Mouse (Mus musculus) limb, embryonic 12.5 days (tissue): ENCODE data around the gene Csnk1g2. TPM values are rescaled to one million over a fixed set of nuclear protein-coding genes. Genes with fewer than 3 reads are reported as not detected.
A peak's percentile ranks its signal among the peaks of the same experiment; 100 is the strongest.

Experiments used
- ATAC-seq: fragments of 200-750 bp; cut with Nextera tagmentation; 2 replicates; pipeline ENCODE4 v1.8.0; 2017; ENCODE audit warnings: low read depth, moderate TSS enrichment; ENCODE audit not compliant: insufficient number of reproducible peaks, insufficient read depth, low FRiP score, low TSS enrichment
- H3K27ac ChIP-seq: fragments of 300-500 bp; sonication (generic); 2 replicates; pipeline ENCODE4 v1.5.1; 2016; ENCODE audit warnings: mild to moderate bottlenecking, moderate library complexity
- H3K27me3 ChIP-seq: fragments of 300-500 bp; sonication (generic); 2 replicates; pipeline ENCODE4 v1.6.1; 2016; ENCODE audit warnings: mild to moderate bottlenecking, moderate library complexity
- H3K36me3 ChIP-seq: fragments of 300-500 bp; sonication (generic); 2 replicates; pipeline ENCODE4 v1.6.1; 2016; ENCODE audit warnings: mild to moderate bottlenecking, moderate library complexity
- H3K4me1 ChIP-seq: fragments of 300-500 bp; sonication (generic); replicated peaks from 2 replicates; pipeline ENCODE4 v1.6.1; 2016
- H3K4me2 ChIP-seq: fragments of 300-500 bp; sonication (generic); 2 replicates; pipeline ENCODE4 v1.6.1; 2016; ENCODE audit warnings: mild to moderate bottlenecking, moderate library complexity
- H3K4me3 ChIP-seq: fragments of 300-500 bp; sonication (generic); replicated peaks from 2 replicates; pipeline ENCODE4 v1.5.1; 2016; ENCODE audit warnings: mild to moderate bottlenecking
- H3K9ac ChIP-seq: fragments of 300-500 bp; sonication (generic); replicated peaks from 2 replicates; pipeline ENCODE4 v1.6.1; 2016; ENCODE audit warnings: mild to moderate bottlenecking, moderate library complexity
- H3K9me3 ChIP-seq: fragments of 300-500 bp; sonication (generic); 2 replicates; pipeline ENCODE4 v1.6.1; 2016; ENCODE audit warnings: mild to moderate bottlenecking, moderate library complexity
- WGBS: fragments of 180-500 bp; shearing (Covaris S2); methylation state at CpG from one replicate; pipeline ENCODE4 v1.1.7; 2016; 5-methylcytosine and 5-hydroxymethylcytosine counted together
- polyA plus RNA-seq: library from polyadenylated mRNA; unstranded; fragments of >200 nt; fragmentation: Nextera tagmentation; extraction: Ambion mirVana; gene quantifications from 2 replicates; pipeline ENCODE4 v1.2.1, GENCODE M21; 2016

The Csnk1g2 gene
- polyA plus RNA-seq, 1 experiment from 2014 or later = 239 TPM

GRCm38 (mm10) chr10:80658194-80658840, 35.7 kb downstream of the Csnk1g2 start:
- no peak for ATAC-seq
- Histone ChIP-seq H3K27me3 (no peaks in the 10 kb centered on the region), H3K27ac (0 out of 2 replicates have a peak overlapping the region, but pooled peaks have one; percentile 7), H3K9ac (no peak overlapping the region), H3K4me1 (peaks cover 41% of the 10 kb centered on the region), H3K36me3 (0 out of 2 replicates have a peak, but pooled peaks cover under 1% of the 10 kb centered on the region), H3K4me2 (no peak overlapping the region), H3K4me3 (no peak overlapping the region), H3K9me3 (no peaks in the 10 kb centered on the region)
- WGBS = 85% methylated on average over 14 of the region's 14 CpGs

GRCm38 (mm10) chr10:80658841-80659202, 36.2 kb downstream of the Csnk1g2 start:
- H3K4me1 ChIP-seq = peaks cover 46% of the 10 kb centered on the region

GRCm38 (mm10) chr10:80659213-80659612, 36.6 kb downstream of the Csnk1g2 start:
- H3K4me3 ChIP-seq = no peak overlapping the region
- H3K9ac ChIP-seq = no peak overlapping the region
- ATAC-seq = no peak
- 0 out of 2 replicates have a peak overlapping the region, but pooled peaks have one; percentile 0 for H3K27ac ChIP-seq
- H3K4me1 ChIP-seq = peaks cover 48% of the 10 kb centered on the region
- H3K27me3 ChIP-seq = no peaks in the 10 kb centered on the region
- 19% methylated on average over 10 of the region's 10 CpGs for WGBS
- no peaks in the 10 kb centered on the region for H3K36me3 ChIP-seq
- H3K9me3 ChIP-seq = no peaks in the 10 kb centered on the region
- 0 out of 2 replicates have a peak overlapping the region, but pooled peaks have one; percentile 0 for H3K4me2 ChIP-seq

More at GRCm38 (mm10) chr10:80658841-80659202, 36.2 kb downstream of the Csnk1g2 start:
- H3K4me3 ChIP-seq = no peak overlapping the region
- no peak for ATAC-seq
- H3K9ac ChIP-seq = no peak overlapping the region
- H3K9me3 ChIP-seq = no peaks in the 10 kb centered on the region
- H3K27ac ChIP-seq = 0 out of 2 replicates have a peak overlapping the region, but pooled peaks have one; percentile 0
- H3K4me2 ChIP-seq = 0 out of 2 replicates have a peak overlapping the region, but pooled peaks have one; percentile 0
- no peaks in the 10 kb centered on the region for H3K27me3 ChIP-seq
- no peaks in the 10 kb centered on the region for H3K36me3 ChIP-seq
- 49% methylated on average over 4 of the region's 4 CpGs for WGBS

GRCm38 (mm10) chr10:80661149-80661548, 38.5 kb downstream of the Csnk1g2 start:
- H3K4me3 ChIP-seq = no peak overlapping the region
- peaks cover 50% of the 10 kb centered on the region for H3K4me1 ChIP-seq
- no peak overlapping the region for H3K27ac ChIP-seq
- ATAC-seq = no peak
- 41% methylated on average over 5 of the region's 5 CpGs for WGBS
- no peaks in the 10 kb centered on the region for H3K9me3 ChIP-seq
- peaks cover 9% of the 10 kb centered on the region for H3K36me3 ChIP-seq
- H3K4me2 ChIP-seq = no peak overlapping the region
- H3K27me3 ChIP-seq = no peaks in the 10 kb centered on the region
- no peak overlapping the region for H3K9ac ChIP-seq

- Histone ChIP-seq H3K9ac (no peak overlapping the region), H3K4me3 (no peak overlapping the region), H3K27ac (peak overlapping the region; percentile 67; the same call in 1 of the 2 replicates), H3K4me2 (no peak overlapping the region), H3K36me3 (peaks cover 34% of the 10 kb centered on the region), H3K9me3 (no peaks in the 10 kb centered on the region), H3K27me3 (no peaks in the 10 kb centered on the region), H3K4me1 (peaks cover 36% of the 10 kb centered on the region)
- 23% methylated on average over 5 of the region's 5 CpGs for WGBS
- ATAC-seq = no peak
These were observed 41.0 kb downstream of the Csnk1g2 start for GRCm38 (mm10) chr10:80663485-80664196.

- 0 out of 2 replicates have a peak overlapping the region, but pooled peaks have one; percentile 0 for H3K4me3 ChIP-seq
These were observed 41.8 kb downstream of the Csnk1g2 start for GRCm38 (mm10) chr10:80664197-80665015.

GRCm38 (mm10) chr10:80665016-80665380, 42.4 kb downstream of the Csnk1g2 start:
- H3K4me1 ChIP-seq = peaks cover 30% of the 10 kb centered on the region
- peak overlapping the region; percentile 11 for H3K4me2 ChIP-seq
- peak overlapping the region; percentile 67 for H3K27ac ChIP-seq
- H3K9ac ChIP-seq = no peak overlapping the region
- H3K4me3 ChIP-seq = no peak overlapping the region
- no peaks in the 10 kb centered on the region for H3K27me3 ChIP-seq
- peaks cover 47% of the 10 kb centered on the region for H3K36me3 ChIP-seq
- 17% methylated on average over 10 of the region's 10 CpGs for WGBS
- H3K9me3 ChIP-seq = no peaks in the 10 kb centered on the region
- ATAC-seq = no peak

More at GRCm38 (mm10) chr10:80664197-80665015, 41.8 kb downstream of the Csnk1g2 start:
- H3K9me3 ChIP-seq = no peaks in the 10 kb centered on the region
- H3K36me3 ChIP-seq = peaks cover 41% of the 10 kb centered on the region
- 41% methylated on average over 16 of the region's 16 CpGs for WGBS
- H3K4me1 ChIP-seq = peaks cover 30% of the 10 kb centered on the region
- H3K27ac ChIP-seq = peak overlapping the region; percentile 67
- H3K9ac ChIP-seq = no peak overlapping the region
- peak overlapping the region; percentile 11 for H3K4me2 ChIP-seq
- no peak for ATAC-seq
- no peaks in the 10 kb centered on the region for H3K27me3 ChIP-seq

GRCm38 (mm10) chr10:80665459-80665858, 42.8 kb downstream of the Csnk1g2 start:
- no peak; the same call in 1 of the 2 replicates for ATAC-seq
- Histone ChIP-seq H3K9me3 (no peaks in the 10 kb centered on the region), H3K27ac (peak overlapping the region; percentile 67; the same call in 1 of the 2 replicates), H3K9ac (no peak overlapping the region), H3K4me1 (peaks cover 30% of the 10 kb centered on the region), H3K27me3 (no peaks in the 10 kb centered on the region), H3K4me3 (no peak overlapping the region), H3K36me3 (peaks cover 52% of the 10 kb centered on the region), H3K4me2 (0 out of 2 replicates have a peak overlapping the region, but pooled peaks have one; percentile 11)
- 69% methylated on average over 4 of the region's 4 CpGs for WGBS

GRCm38 (mm10) chr10:80665981-80666733, 43.5 kb downstream of the Csnk1g2 start:
- H3K36me3 ChIP-seq = peaks cover 59% of the 10 kb centered on the region
- WGBS = 77% methylated on average over 10 of the region's 10 CpGs
- peaks cover 30% of the 10 kb centered on the region for H3K4me1 ChIP-seq
- no peak for ATAC-seq
- H3K27me3 ChIP-seq = no peaks in the 10 kb centered on the region
- H3K9ac ChIP-seq = no peak overlapping the region
- no peak overlapping the region for H3K4me2 ChIP-seq
- no peaks in the 10 kb centered on the region for H3K9me3 ChIP-seq
- peak overlapping the region; percentile 67; the same call in 1 of the 2 replicates for H3K27ac ChIP-seq
- H3K4me3 ChIP-seq = no peak overlapping the region

GRCm38 (mm10) chr10:80666837-80667412, 44.3 kb downstream of the Csnk1g2 start:
- 0 out of 2 replicates have a peak overlapping the region, but pooled peaks have one; percentile 8 for H3K27ac ChIP-seq
- no peak overlapping the region for H3K4me3 ChIP-seq
- H3K4me1 ChIP-seq = peaks cover 30% of the 10 kb centered on the region
- no peaks in the 10 kb centered on the region for H3K9me3 ChIP-seq
- H3K36me3 ChIP-seq = peaks cover 66% of the 10 kb centered on the region
- H3K4me2 ChIP-seq = no peak overlapping the region
- H3K27me3 ChIP-seq = no peaks in the 10 kb centered on the region
- ATAC-seq = no peak
- H3K9ac ChIP-seq = no peak overlapping the region
- 88% methylated on average over 19 of the region's 19 CpGs for WGBS
